Mouse (Mus musculus): ENCODE results near the gene Reps2. TPM values are rescaled to one million over a fixed set of nuclear protein-coding genes. Genes with fewer than 3 reads are reported as not detected.
A peak's percentile ranks its signal among the peaks of the same experiment; 100 is the strongest.

The Reps2 gene
- polyA plus RNA-seq, 1 experiment from 2014 or later = 2.3 TPM

GRCm38 (mm10) chrX:162651125-162651524 is 7.7 kb upstream of the Reps2 start:
- Histone ChIP-seq H3K4me2 (replicated peaks; ENCODE audit: low read depth, low read length) (no peak overlapping the region), H3K27ac (ENCODE audit: low read depth, low read length) (no peak overlapping the region), H3K36me3 (ENCODE audit: control insufficient read depth, insufficient read depth, low read length) (no peaks in the 10 kb centered on the region), H3K27me3 (ENCODE audit: control insufficient read depth, insufficient read depth, low read length) (no peaks in the 10 kb centered on the region; the same call in 1 of the 2 replicates), H3K4me3 (ENCODE audit: low read length) (no peak overlapping the region), H3K9me3 (ENCODE audit: control insufficient read depth, low read length) (no peaks in the 10 kb centered on the region), H3K4me1 (ENCODE audit: control insufficient read depth, insufficient read depth, low read length) (no peaks in the 10 kb centered on the region), H3K9ac (ENCODE audit: low read depth, low read length) (no peak overlapping the region)
- no peak for ATAC-seq (ENCODE audit: low FRiP score, low TSS enrichment)

GRCm38 (mm10) chrX:162643789-162644092 is 292 bp upstream of the Reps2 start:
- peak overlapping the region; percentile 70 for H3K4me2 ChIP-seq (replicated peaks; ENCODE audit: low read depth, low read length)
- WGBS = 32% methylated on average over 3 of the region's 4 CpGs
- H3K27ac ChIP-seq (ENCODE audit: low read depth, low read length) = no peak overlapping the region
- H3K4me1 ChIP-seq (ENCODE audit: control insufficient read depth, insufficient read depth, low read length) = no peaks in the 10 kb centered on the region
- no peak overlapping the region for H3K9ac ChIP-seq (ENCODE audit: low read depth, low read length)
- no peaks in the 10 kb centered on the region for H3K9me3 ChIP-seq (ENCODE audit: control insufficient read depth, low read length)
- no peaks in the 10 kb centered on the region for H3K36me3 ChIP-seq (ENCODE audit: control insufficient read depth, insufficient read depth, low read length)
- ATAC-seq (ENCODE audit: low FRiP score, low TSS enrichment) = no peak
- peak overlapping the region; percentile 54 for H3K4me3 ChIP-seq (ENCODE audit: low read length)
- peaks cover 4% of the 10 kb centered on the region; the same call in 1 of the 2 replicates for H3K27me3 ChIP-seq (ENCODE audit: control insufficient read depth, insufficient read depth, low read length)

- Histone ChIP-seq H3K4me3 (ENCODE audit: low read length) (peak overlapping the region; percentile 54), H3K9ac (ENCODE audit: low read depth, low read length) (0 out of 2 replicates have a peak overlapping the region, but pooled peaks have one; percentile 54), H3K4me1 (ENCODE audit: control insufficient read depth, insufficient read depth, low read length) (no peaks in the 10 kb centered on the region), H3K27ac (ENCODE audit: low read depth, low read length) (no peak overlapping the region), H3K9me3 (ENCODE audit: control insufficient read depth, low read length) (no peaks in the 10 kb centered on the region), H3K36me3 (ENCODE audit: control insufficient read depth, insufficient read depth, low read length) (no peaks in the 10 kb centered on the region), H3K27me3 (ENCODE audit: control insufficient read depth, insufficient read depth, low read length) (peaks cover 4% of the 10 kb centered on the region; the same call in 1 of the 2 replicates), H3K4me2 (replicated peaks; ENCODE audit: low read depth, low read length) (peak overlapping the region; percentile 70)
- ATAC-seq (ENCODE audit: low FRiP score, low TSS enrichment) = no peak
- WGBS = 50% methylated on average over 10 of the region's 11 CpGs
Observed at GRCm38 (mm10) chrX:162642402-162643090, 903 bp downstream of the Reps2 start.

DNA sequence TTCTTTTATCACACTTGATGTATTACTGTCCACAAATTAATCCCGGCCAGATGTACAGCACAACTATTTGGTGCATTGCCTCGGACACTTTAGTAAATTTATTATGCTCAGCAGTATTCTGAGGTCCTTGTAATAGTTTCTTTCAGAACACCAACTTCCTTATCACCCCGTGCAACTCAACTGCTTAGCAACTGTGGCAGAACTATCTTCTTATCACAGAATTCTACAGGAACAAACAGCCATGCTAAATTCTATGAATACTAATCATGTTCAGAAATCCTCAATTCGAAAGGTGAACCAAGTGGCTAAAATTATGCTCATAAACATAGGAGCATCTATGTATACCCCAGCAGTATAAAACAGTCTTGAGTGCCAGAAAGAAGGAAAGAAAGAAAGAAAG is 1.7 kb downstream of the Reps2 start:
- no peaks in the 10 kb centered on the region for H3K4me1 ChIP-seq (ENCODE audit: control insufficient read depth, insufficient read depth, low read length)
- no peaks in the 10 kb centered on the region for H3K9me3 ChIP-seq (ENCODE audit: control insufficient read depth, low read length)
- H3K9ac ChIP-seq (ENCODE audit: low read depth, low read length) = no peak overlapping the region
- H3K27ac ChIP-seq (ENCODE audit: low read depth, low read length) = no peak overlapping the region
- H3K36me3 ChIP-seq (ENCODE audit: control insufficient read depth, insufficient read depth, low read length) = no peaks in the 10 kb centered on the region
- H3K27me3 ChIP-seq (ENCODE audit: control insufficient read depth, insufficient read depth, low read length) = peaks cover 4% of the 10 kb centered on the region; the same call in 1 of the 2 replicates
- H3K4me3 ChIP-seq (ENCODE audit: low read length) = no peak overlapping the region
- no peak overlapping the region for H3K4me2 ChIP-seq (replicated peaks; ENCODE audit: low read depth, low read length)
- WGBS = 61% methylated on average over 4 of the region's 4 CpGs
- ATAC-seq (ENCODE audit: low FRiP score, low TSS enrichment) = no peak

DNA sequence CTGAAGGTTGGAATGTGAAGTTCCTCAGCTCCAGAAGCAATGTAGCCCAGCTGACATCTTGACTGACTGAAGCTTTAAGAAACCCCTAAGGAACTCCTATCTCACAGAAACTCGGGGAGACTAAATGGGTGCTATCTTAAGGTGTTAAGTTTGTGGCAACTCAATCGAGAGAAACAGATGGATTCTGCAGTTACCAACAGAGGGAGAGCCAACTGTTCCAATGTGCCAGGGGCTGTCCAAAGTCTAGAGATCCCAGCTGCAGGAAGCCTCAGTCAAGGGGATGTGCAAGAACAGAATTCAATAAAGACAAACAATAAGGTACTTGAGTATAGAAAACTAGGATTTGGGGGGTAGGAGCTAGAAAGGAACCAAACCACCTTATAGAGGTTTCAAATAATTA is 8.3 kb downstream of the Reps2 start:
- H3K4me3 ChIP-seq (ENCODE audit: low read length) = no peak overlapping the region
- no peaks in the 10 kb centered on the region for H3K9me3 ChIP-seq (ENCODE audit: control insufficient read depth, low read length)
- H3K9ac ChIP-seq (ENCODE audit: low read depth, low read length) = no peak overlapping the region
- WGBS = 38% methylated on average over 2 of the region's 2 CpGs
- H3K4me2 ChIP-seq (replicated peaks; ENCODE audit: low read depth, low read length) = no peak overlapping the region
- no peak for ATAC-seq (ENCODE audit: low FRiP score, low TSS enrichment)
- H3K4me1 ChIP-seq (ENCODE audit: control insufficient read depth, insufficient read depth, low read length) = no peaks in the 10 kb centered on the region
- H3K36me3 ChIP-seq (ENCODE audit: control insufficient read depth, insufficient read depth, low read length) = no peaks in the 10 kb centered on the region
- no peaks in the 10 kb centered on the region for H3K27me3 ChIP-seq (ENCODE audit: control insufficient read depth, insufficient read depth, low read length)
- H3K27ac ChIP-seq (ENCODE audit: low read depth, low read length) = no peak overlapping the region

DNA sequence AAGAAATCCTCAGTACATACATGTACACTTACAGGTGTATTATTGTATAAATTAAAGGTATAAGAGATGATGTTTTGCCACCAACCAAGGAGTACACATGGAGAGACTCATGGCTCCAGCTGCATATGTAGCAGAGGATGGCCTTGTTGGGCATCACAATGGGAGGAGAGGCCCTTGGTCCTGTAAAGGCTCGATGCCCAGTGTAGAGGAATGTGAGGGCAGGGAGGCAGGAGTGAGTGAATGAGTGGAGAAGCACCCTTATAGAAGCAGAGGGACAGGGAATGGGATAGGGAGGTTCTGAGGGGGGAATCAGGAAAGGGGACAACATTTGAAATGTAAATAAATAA is 21.4 kb downstream of the Reps2 start:
- WGBS = 82% methylated on average over 1 of the region's 1 CpGs

DNA sequence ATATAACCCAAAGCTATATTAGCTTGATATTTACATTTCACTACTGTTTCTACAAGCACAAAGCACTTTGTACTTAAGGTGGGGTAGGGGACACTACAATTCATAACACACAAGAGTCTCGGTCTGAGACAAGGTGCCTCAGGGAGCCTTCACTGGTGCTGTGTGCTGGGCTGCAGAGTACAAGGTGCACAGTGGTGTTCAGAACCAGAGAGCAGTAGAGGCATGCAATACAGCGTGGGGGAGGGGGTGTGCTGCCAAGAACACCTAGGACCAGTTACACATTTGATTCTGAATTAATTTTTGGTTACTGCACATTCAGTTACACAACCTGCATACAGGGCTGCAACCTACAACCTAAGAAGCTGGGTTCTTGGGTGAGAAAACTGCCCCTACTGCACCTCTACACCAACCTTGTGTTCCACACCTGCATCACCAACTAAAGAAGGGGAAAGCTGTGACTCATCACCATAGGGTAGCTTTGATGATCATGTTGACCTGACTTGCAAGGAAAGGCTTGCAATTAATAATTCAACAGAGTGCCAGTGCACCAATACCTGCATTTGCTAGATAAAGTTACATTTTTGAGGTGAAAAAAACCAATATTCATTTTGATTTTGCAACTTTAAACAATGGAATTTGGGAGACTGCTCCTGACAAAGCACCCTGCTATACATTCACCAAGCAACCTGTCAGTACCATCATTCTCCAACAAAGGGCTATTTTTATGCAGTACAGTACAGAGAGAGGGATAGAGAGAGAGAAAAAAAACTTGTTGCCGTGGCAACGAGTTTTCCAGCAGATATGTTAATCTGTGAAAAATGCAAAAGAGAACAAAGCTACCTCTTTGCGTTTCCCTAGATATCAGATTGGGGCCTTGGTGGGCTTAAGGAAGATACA is 22.0 kb downstream of the Reps2 start:
- no peak for ATAC-seq (ENCODE audit: low FRiP score, low TSS enrichment)
- H3K9ac ChIP-seq (ENCODE audit: low read depth, low read length) = no peak overlapping the region
- WGBS = 80% methylated on average over 5 of the region's 5 CpGs

More for the DNA sequence above, 21.4 kb downstream of the Reps2 start:
- no peaks in the 10 kb centered on the region for H3K27me3 ChIP-seq (ENCODE audit: control insufficient read depth, insufficient read depth, low read length)
- H3K27ac ChIP-seq (ENCODE audit: low read depth, low read length) = no peak overlapping the region
- no peak overlapping the region for H3K4me3 ChIP-seq (ENCODE audit: low read length)
- H3K4me2 ChIP-seq (replicated peaks; ENCODE audit: low read depth, low read length) = no peak overlapping the region
- H3K36me3 ChIP-seq (ENCODE audit: control insufficient read depth, insufficient read depth, low read length) = no peaks in the 10 kb centered on the region
- no peaks in the 10 kb centered on the region for H3K9me3 ChIP-seq (ENCODE audit: control insufficient read depth, low read length)
- H3K9ac ChIP-seq (ENCODE audit: low read depth, low read length) = no peak overlapping the region
- no peaks in the 10 kb centered on the region for H3K4me1 ChIP-seq (ENCODE audit: control insufficient read depth, insufficient read depth, low read length)
- ATAC-seq (ENCODE audit: low FRiP score, low TSS enrichment) = no peak

GRCm38 (mm10) chrX:162619705-162620104 is 23.7 kb downstream of the Reps2 start:
- Histone ChIP-seq H3K9me3 (ENCODE audit: control insufficient read depth, low read length) (no peaks in the 10 kb centered on the region), H3K4me2 (replicated peaks; ENCODE audit: low read depth, low read length) (no peak overlapping the region), H3K27me3 (ENCODE audit: control insufficient read depth, insufficient read depth, low read length) (no peaks in the 10 kb centered on the region), H3K9ac (ENCODE audit: low read depth, low read length) (no peak overlapping the region), H3K36me3 (ENCODE audit: control insufficient read depth, insufficient read depth, low read length) (no peaks in the 10 kb centered on the region), H3K4me1 (ENCODE audit: control insufficient read depth, insufficient read depth, low read length) (no peaks in the 10 kb centered on the region), H3K27ac (ENCODE audit: low read depth, low read length) (no peak overlapping the region), H3K4me3 (ENCODE audit: low read length) (no peak overlapping the region)
- WGBS = 69% methylated on average over 2 of the region's 2 CpGs
- no peak for ATAC-seq (ENCODE audit: low FRiP score, low TSS enrichment)

More for the DNA sequence above, 22.0 kb downstream of the Reps2 start:
- Histone ChIP-seq H3K4me2 (replicated peaks; ENCODE audit: low read depth, low read length) (no peak overlapping the region), H3K4me1 (ENCODE audit: control insufficient read depth, insufficient read depth, low read length) (no peaks in the 10 kb centered on the region), H3K4me3 (ENCODE audit: low read length) (no peak overlapping the region), H3K27ac (ENCODE audit: low read depth, low read length) (no peak overlapping the region), H3K36me3 (ENCODE audit: control insufficient read depth, insufficient read depth, low read length) (no peaks in the 10 kb centered on the region), H3K9me3 (ENCODE audit: control insufficient read depth, low read length) (no peaks in the 10 kb centered on the region), H3K27me3 (ENCODE audit: control insufficient read depth, insufficient read depth, low read length) (no peaks in the 10 kb centered on the region)

- WGBS = 92% methylated on average over 3 of the region's 3 CpGs
- ATAC-seq (ENCODE audit: low FRiP score, low TSS enrichment) = no peak
- no peak overlapping the region for H3K27ac ChIP-seq (ENCODE audit: low read depth, low read length)
- H3K4me1 ChIP-seq (ENCODE audit: control insufficient read depth, insufficient read depth, low read length) = no peaks in the 10 kb centered on the region
- no peak overlapping the region for H3K9ac ChIP-seq (ENCODE audit: low read depth, low read length)
- no peak overlapping the region for H3K4me2 ChIP-seq (replicated peaks; ENCODE audit: low read depth, low read length)
- no peaks in the 10 kb centered on the region for H3K36me3 ChIP-seq (ENCODE audit: control insufficient read depth, insufficient read depth, low read length)
- H3K27me3 ChIP-seq (ENCODE audit: control insufficient read depth, insufficient read depth, low read length) = no peaks in the 10 kb centered on the region
- no peaks in the 10 kb centered on the region for H3K9me3 ChIP-seq (ENCODE audit: control insufficient read depth, low read length)
- no peak overlapping the region for H3K4me3 ChIP-seq (ENCODE audit: low read length)
Observed at GRCm38 (mm10) chrX:162618547-162618946, 24.9 kb downstream of the Reps2 start.

Measured in kidney, embryonic 14.5 days (tissue).